ENCODE assay signal across 8 mouse cellular contexts in genomic region chr13:99238217-99239160, GRCm38 (mm10). TPM values are rescaled to one million over a fixed set of nuclear protein-coding genes. Genes with fewer than 3 reads are reported as not detected.
DNase-seq lines count a peak whose midpoint lies in the region; ATAC-seq and TF ChIP-seq lines count a peak whose summit lies in the region.

No protein-coding gene starts in this region.

- no peaks in the 10 kb centered on the region for H3K36me3 ChIP-seq in hindbrain, postnatal 0 days (ENCODE audit: insufficient read depth, low read length)
- H3K36me3 ChIP-seq in limb, embryonic 15.5 days: no peaks in the 10 kb centered on the region
- H3K36me3 ChIP-seq in neural tube, embryonic 13.5 days: no peaks in the 10 kb centered on the region

- H3K9me3 ChIP-seq in hindbrain, postnatal 0 days (ENCODE audit: low read length): no peaks in the 10 kb centered on the region
- no peaks in the 10 kb centered on the region for H3K9me3 ChIP-seq in limb, embryonic 15.5 days
- H3K9me3 ChIP-seq in neural tube, embryonic 13.5 days: no peaks in the 10 kb centered on the region

- ATAC-seq in hindbrain, postnatal 0 days: peak; percentile 63; the same call in 1 of the 2 replicates
- ATAC-seq in limb, embryonic 15.5 days (ENCODE audit: insufficient number of reproducible peaks, low FRiP score, low TSS enrichment, low read depth): 0 out of 2 replicates have a peak, but pooled peaks have one; percentile 32
- ATAC-seq in neural tube, embryonic 13.5 days (ENCODE audit: low read depth): 0 out of 2 replicates have a peak, but pooled peaks have one; percentile 25

- H3K4me3 ChIP-seq in hindbrain, postnatal 0 days (ENCODE audit: low read length): no peak overlapping the region
- H3K4me3 ChIP-seq in limb, embryonic 15.5 days: no peak overlapping the region
- no peak overlapping the region for H3K4me3 ChIP-seq in neural tube, embryonic 13.5 days

- DNase-seq in urinary bladder, postnatal 36 days (ENCODE audit: low spot score in 2 of 2): peak; percentile 27 to 58
- no peak for DNase-seq in urinary bladder, postnatal 10 days (ENCODE audit: low spot score)
- DNase-seq in gastrocnemius, postnatal 14 days: peak; percentile 86
- peak; percentile 62 for DNase-seq in hindbrain, postnatal 0 days (ENCODE audit: low spot score)
- no peak for DNase-seq in cerebellum, postnatal 36 days
- no peak for DNase-seq in cerebellum, adult 11 months

- H3K4me1 ChIP-seq in hindbrain, postnatal 0 days (ENCODE audit: insufficient read depth, low read length): peaks cover 13% of the 10 kb centered on the region; the same call in 1 of the 2 replicates
- H3K4me1 ChIP-seq in limb, embryonic 15.5 days: peaks cover 43% of the 10 kb centered on the region
- peaks cover 27% of the 10 kb centered on the region for H3K4me1 ChIP-seq in neural tube, embryonic 13.5 days (replicated peaks)

- WGBS in hindbrain, postnatal 0 days: 50% methylated on average over 10 of the region's 10 CpGs
- 40% methylated on average over 10 of the region's 10 CpGs for WGBS in limb, embryonic 15.5 days
- WGBS in neural tube, embryonic 13.5 days: 65% methylated on average over 10 of the region's 10 CpGs

- H3K27ac ChIP-seq in hindbrain, postnatal 0 days: peak overlapping the region; percentile 67
- H3K27ac ChIP-seq in limb, embryonic 15.5 days: peak overlapping the region; percentile 81
- peak overlapping the region; percentile 73 for H3K27ac ChIP-seq in neural tube, embryonic 13.5 days (replicated peaks)

- no peak overlapping the region for H3K9ac ChIP-seq in hindbrain, postnatal 0 days (replicated peaks; ENCODE audit: low read length)
- H3K9ac ChIP-seq in limb, embryonic 15.5 days: no peak overlapping the region
- no peak overlapping the region for H3K9ac ChIP-seq in neural tube, embryonic 13.5 days

- no peak overlapping the region for H3K4me2 ChIP-seq in hindbrain, postnatal 0 days (ENCODE audit: low read depth, low read length)
- H3K4me2 ChIP-seq in limb, embryonic 15.5 days: no peak overlapping the region
- H3K4me2 ChIP-seq in neural tube, embryonic 13.5 days: no peak overlapping the region

- no peaks in the 10 kb centered on the region for H3K27me3 ChIP-seq in hindbrain, postnatal 0 days (ENCODE audit: insufficient read depth, low read length)
- no peaks in the 10 kb centered on the region for H3K27me3 ChIP-seq in limb, embryonic 15.5 days
- no peaks in the 10 kb centered on the region for H3K27me3 ChIP-seq in neural tube, embryonic 13.5 days

- TF ChIP-seq CTCF in hindbrain, postnatal 0 days (IDR thresholded peaks at IDR 0.05; ENCODE audit: low read depth): no peak

- intact Hi-C loops in gastrocnemius, postnatal 14 days (cut with DNase I; ENCODE audit: low total_unique reads): no loop called here

RNA-seq across cellular contexts. Expression of gene Zfp366, which starts 53.9 kb away (rescaled TPM):
- 1 to 10 TPM; 6.0 to 7.4 TPM for total RNA-seq in gastrocnemius, postnatal 14 days (2021)
- 1.6 and 2.2 TPM in 2 replicates for total RNA-seq in hindbrain, postnatal 0 days (2014; rRNA removed)
- polyA plus RNA-seq in hindbrain, postnatal 0 days (2015; fragmentation: Nextera tagmentation; extraction: Ambion mirVana): 0.30 and 0.34 TPM in 2 replicates
- polyA plus RNA-seq in limb, embryonic 15.5 days (2015; fragmentation: Nextera tagmentation; extraction: Ambion mirVana): 0.62 and 0.67 TPM in 2 replicates
- 0.56 and 0.92 TPM in 2 replicates for polyA plus RNA-seq in neural tube, embryonic 13.5 days (2015; fragmentation: Nextera tagmentation; extraction: Ambion mirVana)

Comparison
In these comparisons a context has a peak if more than half of its experiments do, and no peak if none do; other contexts are left out.
1. DNase-seq: peak in urinary bladder, postnatal 36 days (2 of 2), gastrocnemius, postnatal 14 days (single experiment) and hindbrain, postnatal 0 days (single experiment); none in urinary bladder, postnatal 10 days (single experiment), cerebellum, postnatal 36 days (0 of 2) and cerebellum, adult 11 months (single experiment).
2. Peak in every context shown above with its lines, with median percentiles within 50 percentile points of each other: ATAC-seq and H3K27ac ChIP-seq.